Mouse (Mus musculus) CD4-positive, CD25-positive, alpha-beta regulatory T cell, adult 2 months (primary cell): ENCODE measurements around the gene Zan.

ENCODE experiments used
- DNase-seq: peaks from one replicate; pipeline ENCODE4 v3.0.0-alpha.2; 2012; ENCODE audit warnings: low read depth, low spot score

The Zan gene

DNA sequence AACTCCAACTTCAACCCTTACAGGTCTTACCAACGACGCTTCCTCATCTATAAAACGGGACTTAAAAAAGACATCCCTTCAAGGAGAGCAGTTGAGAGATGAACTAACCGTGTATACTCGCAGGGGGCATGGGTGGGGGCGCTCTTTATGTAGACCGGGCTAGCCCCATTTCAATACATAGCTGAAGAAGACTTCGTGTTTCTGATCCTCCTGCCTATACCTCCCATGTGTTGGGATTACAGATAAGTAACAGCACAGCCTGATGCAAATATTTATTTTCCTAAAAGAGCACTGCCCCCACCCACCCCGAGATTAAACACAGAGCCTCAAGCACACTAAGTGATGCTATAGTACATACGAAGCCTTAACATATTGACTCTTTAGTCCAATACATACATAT lies 142.5 kb downstream of the Zan start:
- no peak for DNase-seq

GRCm38 (mm10) chr5:137333512-137334174 lies 143.2 kb downstream of the Zan start, which contains the start of gene Slc12a9:
Gene Slc12a9 (minus strand): TSS chr5:137333597.
- DNase-seq, result peak; percentile 96

DNA sequence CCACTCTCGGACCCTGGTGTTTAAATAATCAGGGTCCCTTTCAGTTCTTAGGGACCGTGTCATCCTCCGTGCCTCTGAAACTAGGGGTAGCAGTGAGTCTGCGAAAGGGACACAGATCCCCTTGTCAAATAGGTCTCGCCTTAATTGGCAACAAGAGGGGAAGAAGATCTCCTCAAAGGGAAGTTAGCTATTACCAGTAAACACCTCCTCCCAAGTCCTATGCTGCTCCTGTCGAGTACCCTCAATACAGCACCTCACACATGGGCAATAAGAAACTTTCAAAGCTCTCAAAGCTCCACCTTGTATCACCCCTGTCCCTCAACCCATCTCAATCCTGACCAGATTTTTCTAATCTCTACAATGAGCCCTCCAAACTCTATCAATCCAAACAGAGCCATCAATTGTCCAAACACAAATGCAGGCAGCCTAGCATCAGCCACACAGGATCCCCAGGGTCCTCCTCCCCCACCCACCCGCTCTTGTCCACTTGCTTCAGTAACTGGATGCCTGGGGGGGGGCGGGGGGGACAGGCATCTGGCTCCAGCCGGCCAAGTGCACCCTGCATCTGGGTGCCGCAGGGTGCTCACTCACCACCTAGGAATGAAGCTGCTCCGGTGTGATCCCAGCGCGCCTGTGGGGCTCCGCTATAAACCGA lies 143.9 kb downstream of the Zan start:
- DNase-seq, result no peak

DNA sequence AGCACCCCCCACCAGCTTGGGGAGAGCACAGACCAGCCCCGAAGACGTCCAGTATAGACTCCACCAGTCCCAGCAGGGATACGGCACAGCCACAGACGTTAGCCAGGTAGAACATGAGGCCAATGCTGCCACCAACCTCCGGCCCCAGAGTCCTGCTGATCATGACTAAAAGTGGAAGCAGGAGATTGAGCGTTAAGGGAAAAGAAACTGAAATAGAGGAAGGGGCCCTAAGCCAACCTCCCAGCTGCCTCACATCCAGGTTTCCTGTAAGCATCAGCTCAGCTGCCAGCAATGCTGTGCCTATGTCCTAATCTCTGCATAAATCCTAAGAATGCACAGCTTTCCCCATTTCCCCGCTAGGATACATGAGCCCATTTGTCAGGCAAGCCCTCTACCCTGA lies 146.0 kb downstream of the Zan start:
- DNase-seq, result no peak
